Mouse (Mus musculus) MEL (cell line): ENCODE results near the gene Tubg1.

ENCODE experiments used
- CTCF ChIP-seq, 3 experiments: IDR thresholded peaks in 2 of 3; conservative IDR thresholded peaks in 1 of 3; 2 replicates each; pipeline ENCODE4 v1.5.1; 2011 to 2012; ENCODE audit warnings: low read length in 3 of 3, low read depth in 2 of 3, mild to moderate bottlenecking in 2 of 3, improper control_type of control experiment in 1 of 3, inconsistent platforms in 1 of 3, mixed read lengths in 1 of 3, moderate library complexity in 1 of 3; ENCODE audit not compliant: control insufficient read depth in 1 of 3, insufficient read depth in 1 of 3, poor library complexity in 1 of 3, severe bottlenecking in 1 of 3
- E2F4 ChIP-seq: IDR thresholded peaks from 2 replicates; pipeline ENCODE4 v1.6.1; 2011; ENCODE audit warnings: low read depth, low read length, improper control_type of control experiment, borderline replicate concordance
- ETS1 ChIP-seq: IDR thresholded peaks from 2 replicates; pipeline ENCODE4 v1.6.1; 2012; ENCODE audit warnings: low read depth, mild to moderate bottlenecking, inconsistent platforms, low read length, improper control_type of control experiment, moderate library complexity
- GABPA ChIP-seq: IDR thresholded peaks from 2 replicates; pipeline ENCODE4 v1.6.1; 2012; ENCODE audit warnings: low read depth, mild to moderate bottlenecking, inconsistent platforms, low read length, improper control_type of control experiment, moderate library complexity
- GATA1 ChIP-seq: IDR thresholded peaks from 2 replicates; pipeline ENCODE4 v1.6.1; 2011; ENCODE audit warnings: low read depth, low read length, improper control_type of control experiment
- KAT2A ChIP-seq: conservative IDR thresholded peaks from 2 replicates; pipeline ENCODE4 v1.6.1; 2012; ENCODE audit warnings: low read depth, low read length, improper control_type of control experiment, inconsistent platforms
- MEF2A ChIP-seq: IDR thresholded peaks from 2 replicates; pipeline ENCODE4 v1.6.1; 2014; ENCODE audit warnings: low read depth, mild to moderate bottlenecking, inconsistent platforms, low read length, improper control_type of control experiment; ENCODE audit not compliant: poor library complexity, insufficient replicate concordance, severe bottlenecking; ENCODE audit errors: extremely low read depth
- POLR2A ChIP-seq, 2 experiments: IDR thresholded peaks; 2 replicates each; pipeline ENCODE4 v1.6.1; 2011 to 2012; ENCODE audit warnings: low read length in 2 of 2, mild to moderate bottlenecking in 2 of 2, control low read depth in 1 of 2, improper control_type of control experiment in 1 of 2, low read depth in 1 of 2, moderate library complexity in 1 of 2; ENCODE audit not compliant: control insufficient read depth in 1 of 2, insufficient read depth in 1 of 2, poor library complexity in 1 of 2
- SMC3 ChIP-seq: IDR thresholded peaks from 2 replicates; pipeline ENCODE4 v1.6.1; 2011; ENCODE audit warnings: low read depth, low read length, improper control_type of control experiment
- TCF12 ChIP-seq: IDR thresholded peaks from 2 replicates; pipeline ENCODE4 v1.6.1; 2014; ENCODE audit warnings: low read depth, mild to moderate bottlenecking, inconsistent platforms, low read length, improper control_type of control experiment, moderate library complexity
- UBTF ChIP-seq: IDR thresholded peaks from 2 replicates; pipeline ENCODE4 v1.6.1; 2012; ENCODE audit warnings: low read depth, mild to moderate bottlenecking, inconsistent platforms, low read length, improper control_type of control experiment, moderate library complexity, borderline replicate concordance; ENCODE audit not compliant: insufficient read depth

DNA sequence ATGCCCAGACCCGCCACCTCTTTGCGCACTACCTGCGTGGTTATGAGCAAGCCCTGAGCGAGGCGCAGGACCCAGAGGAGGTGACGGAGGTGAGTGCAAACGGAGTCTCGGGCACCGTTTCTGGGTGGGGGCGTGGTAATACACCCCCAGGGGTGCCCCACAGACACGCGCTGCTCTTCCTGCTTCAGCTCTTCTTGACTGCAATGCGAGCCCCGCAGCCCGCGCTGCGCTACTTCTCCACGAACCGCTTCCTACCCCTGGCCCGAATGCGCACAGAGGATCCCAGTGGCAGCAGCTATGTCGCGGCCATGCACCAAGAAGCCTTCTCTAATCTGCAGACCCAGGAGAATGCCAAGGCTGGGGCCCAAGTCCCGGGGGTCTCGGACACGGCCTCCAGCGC, 40.0 kb upstream of the Tubg1 start:
- no peak for TF ChIP-seq MEF2A
- no peak for TF ChIP-seq CTCF (IDR thresholded peaks at IDR 0.05 in 2 of 3, conservative IDR thresholded peaks at IDR 0.05 in 1 of 3; ENCODE audit: control insufficient read depth in 1 of 3, insufficient read depth in 1 of 3, low read depth in 2 of 3, low read length in 3 of 3, poor library complexity in 1 of 3, severe bottlenecking in 1 of 3)
- no peak for TF ChIP-seq UBTF
- no peak for TF ChIP-seq POLR2A (IDR thresholded peaks at IDR 0.05; ENCODE audit: control insufficient read depth in 1 of 2, insufficient read depth in 1 of 2, low read depth in 1 of 2, low read length in 2 of 2, poor library complexity in 1 of 2)
- no peak for TF ChIP-seq GATA1
- no peak for TF ChIP-seq TCF12
- no peak for TF ChIP-seq ETS1
- TF ChIP-seq SMC3: no peak
- TF ChIP-seq E2F4: no peak
- no peak for TF ChIP-seq KAT2A
- no peak for TF ChIP-seq GABPA
